Mouse (Mus musculus) olfactory bulb, adult 2 months (tissue): ENCODE results near the gene Lamc2. TPM values are rescaled to one million over a fixed set of nuclear protein-coding genes. Genes with fewer than 3 reads are reported as not detected.
"Not testable (repeated sequence)": the region's sequence is repeated elsewhere in the genome, so short reads cannot be mapped to it uniquely, and the experiment has no call there.

Experiments
- H3K27ac ChIP-seq: fragments of 200-500 bp; 2 replicates; pipeline ENCODE4 v1.5.1; 2012; ENCODE audit warnings: low read depth, low read length; ENCODE audit not compliant: insufficient read depth
- H3K4me1 ChIP-seq: fragments of 200-500 bp; 2 replicates; pipeline ENCODE4 v1.6.1; 2012; ENCODE audit warnings: low read length; ENCODE audit not compliant: control insufficient read depth, insufficient read depth
- H3K4me3 ChIP-seq: fragments of 200-500 bp; 2 replicates; pipeline ENCODE4 v1.5.1; 2012; ENCODE audit warnings: mild to moderate bottlenecking, low read depth, low read length, moderate library complexity; ENCODE audit not compliant: insufficient read depth
- CTCF ChIP-seq: fragments of 200-500 bp; IDR thresholded peaks from 2 replicates; pipeline ENCODE4 v1.5.1; 2012; ENCODE audit warnings: low read depth, mild to moderate bottlenecking, low read length, moderate library complexity; ENCODE audit not compliant: insufficient read depth
- POLR2A ChIP-seq: fragments of 200-500 bp; IDR thresholded peaks from 2 replicates; pipeline ENCODE4 v1.6.1; 2012; ENCODE audit warnings: mild to moderate bottlenecking, low read depth, low read length, moderate library complexity; ENCODE audit not compliant: insufficient read depth
- WGBS: fragments of 180-500 bp; shearing (Covaris S2); methylation state at CpG from one replicate; pipeline ENCODE4 v1.1.7; 2018; 5-methylcytosine and 5-hydroxymethylcytosine counted together
- polyA plus RNA-seq: library from polyadenylated mRNA; stranded (reverse); fragments of >200 nt; gene quantifications from 2 replicates; pipeline ENCODE4 v1.2.4, GENCODE M21; 2012; ENCODE audit warnings: low replicate concordance; ENCODE audit not compliant: missing spikeins, insufficient read depth, insufficient read length

The Lamc2 gene
- polyA plus RNA-seq, 1 experiment: not detected

DNA sequence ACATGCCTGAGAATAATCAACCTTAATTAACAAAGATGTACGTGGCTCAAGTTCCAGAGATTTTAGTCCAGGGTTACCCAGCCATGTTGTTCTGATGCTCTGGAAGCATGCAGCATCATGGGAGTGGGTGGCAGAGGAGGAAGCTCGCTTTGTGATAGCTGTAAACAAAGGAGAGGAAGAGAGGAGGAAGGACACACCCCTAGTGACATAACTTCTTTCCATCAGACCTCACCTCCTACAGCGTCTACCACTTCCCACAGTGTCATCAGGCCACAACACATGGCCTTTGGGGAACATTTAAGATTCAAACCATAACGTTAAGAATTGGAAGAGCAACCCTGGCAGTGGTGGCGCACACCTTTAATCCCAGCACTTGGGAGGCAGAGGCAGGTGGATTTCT is 98.5 kb downstream of the Lamc2 start:
- no peak overlapping the region for H3K4me3 ChIP-seq
- 95% methylated on average over 5 of the region's 5 CpGs for WGBS
- TF ChIP-seq CTCF (no peak), POLR2A (no peak)
- peaks cover 5% of the 10 kb centered on the region for H3K4me1 ChIP-seq
- no peak overlapping the region for H3K27ac ChIP-seq

DNA sequence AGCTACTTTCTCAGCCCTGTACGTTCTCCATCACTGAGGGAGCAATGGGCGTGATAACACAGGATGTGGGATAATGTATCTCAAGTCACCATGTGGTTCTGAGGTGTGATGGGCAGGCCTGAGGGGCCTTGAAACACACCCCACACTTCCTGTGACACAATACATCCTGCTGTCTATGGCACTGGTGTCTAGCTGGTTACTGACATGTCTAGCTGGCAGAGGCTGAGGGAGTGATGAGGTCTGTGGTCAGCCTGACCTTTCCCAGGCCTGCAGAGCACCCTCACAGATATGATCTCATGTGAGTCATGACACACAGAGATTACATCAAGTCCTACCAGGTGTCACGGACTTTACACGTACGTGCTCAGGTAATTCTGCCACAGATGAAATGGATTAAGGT is 101.0 kb downstream of the Lamc2 start:
- Histone ChIP-seq H3K27ac (no peak overlapping the region), H3K4me3 (no peak overlapping the region), H3K4me1 (peaks cover 5% of the 10 kb centered on the region)
- TF ChIP-seq CTCF: no peak
- no peak for TF ChIP-seq POLR2A
- WGBS: 91% methylated on average over 5 of the region's 5 CpGs

DNA sequence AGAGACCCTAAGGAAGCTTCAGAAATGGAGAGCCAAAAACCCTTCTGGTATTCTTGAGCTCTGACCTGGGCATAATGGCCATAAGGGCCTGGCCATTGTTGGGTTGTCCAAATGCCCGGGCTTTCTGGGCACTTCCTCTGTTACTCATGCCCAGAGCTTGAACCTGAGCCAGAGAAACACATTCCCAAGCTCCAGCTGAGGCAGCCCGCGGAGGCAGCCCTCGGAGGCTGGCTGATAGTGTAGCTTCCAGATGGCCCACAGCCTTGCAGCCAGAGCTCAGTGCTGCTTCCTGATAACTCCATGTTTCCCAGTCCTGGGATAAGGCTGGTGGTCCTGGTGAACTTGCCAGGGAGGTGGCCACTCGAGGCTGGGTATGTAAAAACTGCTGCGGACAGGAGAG is 102.1 kb downstream of the Lamc2 start:
- Histone ChIP-seq H3K27ac (no peak overlapping the region), H3K4me3 (no peak overlapping the region), H3K4me1 (peaks cover 5% of the 10 kb centered on the region)
- 48% methylated on average over 6 of the region's 6 CpGs for WGBS
- no peak for TF ChIP-seq POLR2A
- TF ChIP-seq CTCF: no peak

DNA sequence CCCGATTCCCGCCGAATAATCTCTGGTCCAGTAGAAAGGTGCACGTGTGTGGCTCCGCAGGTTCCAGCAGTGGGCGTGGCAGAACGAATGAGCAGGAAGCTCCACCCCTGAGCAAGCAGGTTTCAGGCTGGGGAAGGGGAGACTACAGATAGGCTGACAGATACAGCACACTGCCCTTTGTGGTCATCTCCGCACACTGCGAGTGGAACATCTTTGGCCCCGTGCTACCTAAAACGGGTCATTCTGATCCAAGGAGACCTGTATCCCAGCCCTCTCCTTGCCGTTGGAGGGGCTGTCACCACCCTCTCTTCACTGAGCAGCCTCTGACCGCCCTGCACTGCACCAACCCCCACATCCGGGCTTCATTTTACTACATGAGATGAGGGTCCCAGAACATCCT is 103.0 kb downstream of the Lamc2 start:
- not testable (repeated sequence) for H3K4me3 ChIP-seq, H3K4me1 ChIP-seq, H3K27ac ChIP-seq
- 93% methylated on average over 10 of the region's 14 CpGs for WGBS

DNA sequence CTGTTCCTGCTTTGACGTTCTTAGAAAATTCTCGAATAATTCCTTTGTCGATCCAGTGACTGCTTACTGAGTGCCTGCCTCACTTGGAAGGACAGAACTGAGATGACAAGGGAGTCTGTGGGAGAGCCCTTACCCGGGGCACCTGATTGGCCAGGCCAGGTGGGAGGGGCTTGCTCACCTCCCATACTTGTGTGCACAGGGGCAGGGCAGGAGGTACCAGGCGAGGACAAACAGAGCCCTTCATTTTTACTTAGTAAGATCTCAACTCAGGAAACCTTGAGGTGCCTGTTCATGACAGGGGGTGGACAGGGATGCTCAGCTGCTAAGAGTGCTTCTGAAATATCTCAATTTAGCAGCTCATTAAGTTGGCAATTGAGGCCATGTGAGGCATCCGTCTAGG is 110.3 kb downstream of the Lamc2 start:
- WGBS: 54% methylated on average over 6 of the region's 6 CpGs
- H3K4me1 ChIP-seq: peaks cover 26% of the 10 kb centered on the region
- TF ChIP-seq CTCF (no peak), POLR2A (no peak)
- no peak overlapping the region for H3K4me3 ChIP-seq
- H3K27ac ChIP-seq: no peak overlapping the region

DNA sequence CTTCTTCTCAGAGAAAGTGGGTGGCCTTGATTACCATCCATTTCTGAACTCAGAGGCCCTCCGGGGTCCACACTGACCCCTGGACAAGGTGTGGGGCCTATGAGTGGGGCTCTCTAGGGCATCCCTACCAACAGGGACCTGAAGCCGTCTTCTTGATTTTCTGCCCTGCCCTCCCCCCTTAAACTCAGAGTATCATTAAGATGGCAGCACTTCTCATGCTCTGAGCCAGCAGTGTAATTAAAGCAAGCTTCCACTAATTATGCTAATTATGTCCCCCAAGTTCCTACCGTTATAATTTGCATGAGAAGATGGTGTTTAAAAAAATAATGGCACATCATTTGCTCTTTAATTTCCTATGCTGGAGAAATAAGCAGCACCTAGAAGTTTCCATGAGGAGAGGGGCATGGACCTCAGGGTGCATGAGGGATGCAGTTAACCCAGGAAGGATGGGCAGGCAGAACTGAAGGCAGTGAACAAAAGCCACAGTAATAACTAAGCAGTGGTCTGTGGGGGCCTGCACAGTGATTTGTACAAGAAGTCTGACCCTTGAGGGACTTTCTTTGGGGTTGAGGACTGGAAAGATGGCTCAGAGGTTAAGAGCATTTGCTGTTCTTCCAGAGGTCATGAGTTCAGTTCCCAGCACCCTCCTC is 111.0 kb downstream of the Lamc2 start:
- Histone ChIP-seq H3K4me1 (peaks cover 26% of the 10 kb centered on the region), H3K27ac (no peak overlapping the region), H3K4me3 (no peak overlapping the region)
- TF ChIP-seq POLR2A (no peak), CTCF (no peak)
- 39% methylated on average over 3 of the region's 3 CpGs for WGBS

- WGBS: 76% methylated on average over 9 of the region's 9 CpGs
Observed at GRCm38 (mm10) chr1:153073441-153073840, 112.8 kb downstream of the Lamc2 start.

More at GRCm38 (mm10) chr1:153073441-153073840, 112.8 kb downstream of the Lamc2 start:
- H3K4me3 ChIP-seq: no peak overlapping the region
- no peak for TF ChIP-seq POLR2A
- TF ChIP-seq CTCF: no peak
- peaks cover 26% of the 10 kb centered on the region for H3K4me1 ChIP-seq
- H3K27ac ChIP-seq: no peak overlapping the region

Other genes starting within 250 kb of the Lamc2 start
- gene Nmnat2, start 231.5 kb downstream of the Lamc2 start, polyA plus RNA-seq: not detected in 2 replicates
- not detected in 2 replicates for gene Lamc1, start 146.3 kb upstream of the Lamc2 start, polyA plus RNA-seq
- not detected in 2 replicates for gene Shcbp1l, start 238.7 kb upstream of the Lamc2 start, polyA plus RNA-seq